Mouse (Mus musculus): Measurements from ENCODE around the gene Hmces.

Hmces gene

DNA sequence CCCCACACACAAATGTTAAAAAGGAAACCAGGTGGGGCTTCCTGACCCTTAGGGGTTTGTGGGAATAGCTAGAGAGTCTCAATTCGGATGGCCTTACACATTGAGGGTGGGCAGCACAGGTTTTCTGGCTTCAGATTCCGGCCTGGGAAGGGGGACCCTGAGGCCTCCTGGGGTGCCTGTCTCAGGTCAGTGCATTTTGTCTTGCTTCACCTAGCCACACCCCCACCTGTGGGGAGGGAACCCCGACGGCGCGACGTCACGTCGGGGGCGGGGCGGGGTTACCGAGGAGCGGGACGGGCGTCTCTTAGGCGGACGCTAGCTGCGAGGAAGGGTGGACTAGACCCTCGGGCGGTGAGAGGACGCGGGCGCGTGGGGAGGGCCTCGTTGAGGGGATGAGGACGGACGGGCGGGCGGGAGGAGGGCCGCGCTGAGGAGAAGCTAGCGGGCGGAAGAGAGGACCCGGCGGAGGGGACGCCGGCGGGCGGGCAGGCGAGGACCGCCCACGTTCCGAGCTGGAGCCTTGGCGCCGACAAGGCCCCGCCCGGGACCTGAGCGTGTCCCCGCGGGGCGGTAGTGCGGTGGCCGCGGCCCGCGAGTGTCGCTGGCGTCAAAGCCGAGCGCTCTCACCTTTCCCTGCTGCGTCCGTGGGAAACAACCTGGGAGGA lies at the start of gene Hmces:
Hmces (plus strand) TSS at position 275 of the 665 bp plus-strand sequence.
- peak; percentile 91 for DNase-seq (ENCODE audit: extremely low read depth, insufficient read length, low spot score)

DNA sequence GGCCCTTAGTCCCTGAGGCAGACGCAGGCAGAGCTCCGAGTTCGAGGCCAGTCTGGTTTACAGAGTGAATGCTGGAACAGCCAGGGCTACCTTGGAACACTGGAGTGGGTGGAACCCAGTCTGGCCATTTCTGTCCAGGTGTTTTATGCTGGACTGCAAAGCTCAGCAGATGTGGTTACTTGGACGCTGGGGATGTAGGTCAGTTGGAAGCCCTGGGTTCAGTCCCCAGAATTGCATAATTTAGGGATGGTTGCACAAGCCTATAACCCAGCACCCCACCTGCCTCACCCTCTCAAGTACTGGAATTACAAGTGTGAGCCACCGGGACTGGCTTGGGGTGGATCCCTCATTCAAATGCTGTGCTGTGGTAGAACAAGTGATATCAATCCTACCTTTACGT lies 47.5 kb upstream of the Hmces start:
- DNase-seq (ENCODE audit: extremely low read depth, insufficient read length, low spot score): no peak

DNA sequence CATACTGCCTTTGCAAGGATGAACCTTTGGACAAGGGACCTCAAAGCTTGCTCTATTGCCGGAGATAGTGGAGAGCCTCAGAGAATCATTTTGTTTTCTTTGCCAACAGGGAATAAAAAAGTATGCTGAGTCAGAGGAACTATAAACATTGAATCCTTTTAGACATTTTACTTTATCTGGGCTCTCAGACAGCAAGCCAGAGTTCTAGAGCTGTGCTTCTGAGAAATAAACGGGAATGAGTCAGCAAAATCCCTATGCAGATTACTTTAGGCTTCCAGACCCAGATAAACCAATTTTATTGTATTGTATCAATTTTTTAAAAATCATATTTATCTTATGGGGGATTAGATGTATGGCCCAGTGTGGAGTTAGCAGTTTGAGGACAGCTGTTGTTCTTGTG lies 46.5 kb upstream of the Hmces start:
- no peak for DNase-seq (ENCODE audit: extremely low read depth, insufficient read length, low spot score)

DNA sequence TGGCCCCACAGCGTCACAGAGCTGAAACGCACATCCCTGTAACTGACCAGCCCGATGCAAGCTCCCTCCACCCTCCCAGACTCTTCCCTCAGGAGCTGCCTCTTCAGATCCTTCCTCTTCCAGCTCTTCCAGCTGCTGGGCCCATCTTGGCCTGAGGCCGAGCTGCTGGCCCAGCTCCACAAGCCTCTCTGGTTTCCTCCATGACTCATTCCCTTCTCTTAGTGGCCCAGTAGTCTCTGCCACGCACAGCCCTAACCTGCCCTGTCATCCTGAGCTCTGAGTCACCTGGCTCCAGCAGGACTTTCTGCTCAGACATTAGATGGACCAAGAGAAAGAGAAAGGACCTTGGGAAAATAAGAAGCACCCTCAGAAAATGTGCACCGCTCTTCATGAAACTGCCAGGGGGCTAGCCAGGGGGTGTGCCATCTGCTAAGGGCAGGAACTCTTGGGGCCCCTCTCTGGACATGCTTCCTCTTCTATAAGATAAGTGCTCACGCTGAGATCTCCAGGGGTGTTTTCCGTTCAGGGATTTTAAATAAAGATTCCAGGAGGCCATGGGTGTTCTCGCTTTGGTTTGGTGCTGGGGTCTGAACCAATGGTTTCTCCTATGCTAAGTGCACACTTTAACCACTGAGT lies 44.7 kb upstream of the Hmces start:
- peak; percentile 94 for DNase-seq (ENCODE audit: extremely low read depth, insufficient read length, low spot score)

DNA sequence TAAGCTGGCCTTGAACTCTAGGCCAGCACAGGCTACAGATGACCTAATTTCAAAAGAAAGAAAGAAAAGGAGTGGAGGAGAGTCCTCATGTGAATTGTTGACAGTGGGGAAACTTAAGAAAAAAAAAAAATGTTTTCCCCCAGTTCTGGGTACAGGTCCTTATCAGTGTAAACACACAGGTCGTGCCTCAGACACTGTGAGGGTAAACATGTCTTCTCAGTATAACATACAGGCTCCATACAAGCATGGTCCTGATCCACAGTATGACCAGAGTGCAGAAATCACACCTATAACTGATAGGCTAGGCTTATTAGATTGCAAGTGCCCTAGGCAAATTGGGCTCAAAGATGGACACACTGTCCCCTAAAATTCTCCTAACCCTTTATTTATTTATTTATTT lies 43.3 kb upstream of the Hmces start:
- no peak for DNase-seq (ENCODE audit: extremely low read depth, insufficient read length, low spot score)

DNA sequence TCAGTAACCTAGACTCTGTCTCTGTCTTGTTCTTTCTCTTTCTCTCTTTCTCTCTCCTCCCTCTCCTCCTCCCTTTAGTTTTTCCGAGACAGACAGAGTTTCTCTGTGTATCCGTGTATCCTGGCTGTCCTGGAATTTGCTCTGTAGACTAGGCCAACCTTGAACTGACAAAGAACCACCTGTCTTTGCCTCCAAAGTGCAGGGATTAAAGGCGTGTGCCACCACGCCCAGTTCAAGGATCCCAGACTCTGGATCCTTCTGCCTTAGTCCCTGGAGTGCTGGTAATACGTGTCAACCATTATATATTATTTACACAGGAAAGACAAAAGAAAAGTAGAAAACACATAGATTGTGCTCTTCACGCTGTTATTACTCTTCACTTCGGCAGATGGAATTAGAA lies 42.5 kb upstream of the Hmces start:
- no peak for DNase-seq (ENCODE audit: extremely low read depth, insufficient read length, low spot score)

DNA sequence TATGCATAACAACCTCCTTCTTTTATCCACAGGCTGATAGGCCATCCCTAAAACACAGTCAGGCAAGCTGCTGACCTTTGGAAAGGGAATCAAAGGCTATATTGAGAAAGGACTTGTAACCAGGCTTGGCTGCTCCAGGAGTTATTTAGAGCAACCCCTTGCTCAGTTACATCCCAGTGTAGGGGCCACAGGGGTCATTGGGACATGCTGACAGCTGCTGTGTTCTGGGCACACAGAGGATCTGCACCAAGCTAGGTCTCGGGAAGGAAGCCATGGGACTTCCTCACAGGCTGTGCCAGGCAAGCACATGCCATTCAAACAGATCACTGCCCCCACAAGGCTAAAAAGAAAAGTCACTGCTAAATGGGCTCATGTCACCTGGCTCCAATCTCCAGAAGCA lies 40.6 kb upstream of the Hmces start:
- peak; percentile 36 for DNase-seq (ENCODE audit: extremely low read depth, insufficient read length, low spot score)

DNA sequence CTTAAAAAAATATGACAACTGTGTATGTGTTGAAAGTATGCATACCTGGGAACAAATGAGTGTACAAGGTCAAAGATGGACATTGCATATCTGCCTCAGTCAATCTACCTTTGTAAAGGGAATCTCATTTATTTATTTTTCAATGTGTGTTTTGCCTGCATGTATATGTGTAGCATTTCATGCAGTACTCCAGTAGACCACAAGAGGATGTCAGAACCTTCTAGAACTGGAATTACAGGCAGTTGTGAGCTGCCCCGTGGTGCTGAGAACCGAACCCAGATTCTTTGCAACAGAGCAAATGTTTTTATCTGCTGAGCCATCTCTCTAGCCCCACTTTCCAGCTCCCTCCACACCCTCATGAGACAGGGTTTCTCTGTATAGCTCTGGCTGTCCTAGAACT lies 39.8 kb upstream of the Hmces start:
- no peak for DNase-seq (ENCODE audit: extremely low read depth, insufficient read length, low spot score)

DNA sequence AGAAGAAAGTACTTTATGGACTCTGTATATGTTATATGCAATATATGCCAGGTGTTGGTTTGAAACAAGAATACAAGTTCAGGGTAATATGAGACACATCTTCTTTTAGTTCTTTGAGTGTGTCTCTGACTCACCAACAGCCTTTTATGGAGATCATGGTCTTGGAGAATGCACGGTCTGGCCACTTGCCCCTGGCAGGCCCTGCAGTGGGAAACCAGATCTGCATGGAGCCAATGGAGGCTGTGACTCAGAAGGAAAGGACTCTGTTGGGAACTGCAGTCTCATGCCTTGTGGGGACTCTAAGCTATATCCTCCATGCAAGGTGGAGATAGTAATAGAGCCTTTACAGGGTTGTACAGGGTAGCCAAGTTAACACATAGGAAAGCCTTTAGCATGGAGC lies 38.7 kb upstream of the Hmces start:
- peak; percentile 81 for DNase-seq (ENCODE audit: extremely low read depth, insufficient read length, low spot score)

DNA sequence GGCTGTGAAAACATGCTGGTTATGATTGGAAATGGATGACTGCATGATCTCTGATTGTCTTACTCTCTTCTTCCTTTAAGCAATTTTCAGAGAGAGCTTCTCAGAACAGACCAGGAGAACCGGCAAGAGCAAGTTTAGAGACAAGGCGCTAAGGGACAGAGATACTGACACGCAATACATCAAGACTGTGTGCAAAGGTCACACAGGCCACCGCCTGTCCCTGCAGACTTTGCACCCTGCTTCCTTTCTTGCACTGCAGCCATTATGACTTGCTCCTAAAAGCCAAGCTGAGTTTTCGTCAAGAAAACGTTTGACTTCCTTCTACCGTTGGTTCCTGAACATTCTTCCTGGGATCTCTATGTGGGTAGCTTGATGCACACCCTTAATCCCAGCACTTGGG lies 38.2 kb upstream of the Hmces start:
- no peak for DNase-seq (ENCODE audit: extremely low read depth, insufficient read length, low spot score)

DNA sequence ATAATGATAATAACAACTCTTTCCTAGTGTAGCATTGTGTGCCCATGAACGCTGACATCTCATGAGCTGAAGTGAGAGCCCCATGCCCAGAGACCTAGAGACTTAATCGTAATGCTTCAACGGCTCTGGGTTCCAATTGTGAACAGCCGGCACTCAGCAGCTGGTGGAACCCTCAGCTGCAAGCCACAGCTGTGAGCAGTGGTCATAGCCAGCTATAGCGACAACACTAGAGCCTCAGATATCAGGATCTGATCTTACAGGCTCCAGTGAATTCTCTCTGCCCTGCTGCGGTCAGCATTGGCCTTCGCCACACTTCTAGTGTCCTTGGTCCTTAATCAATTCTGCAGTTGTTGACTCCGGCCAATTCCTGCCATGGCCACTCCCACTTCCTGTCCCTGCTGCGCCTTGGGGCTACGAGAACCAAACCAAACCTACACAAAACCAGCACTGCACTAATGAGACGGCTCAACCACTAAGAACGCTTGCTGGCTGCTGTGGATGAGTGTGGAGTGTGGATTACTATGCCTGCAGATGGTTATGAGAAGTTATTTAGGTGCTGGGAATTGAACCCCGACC lies 37.6 kb upstream of the Hmces start:
- no peak for DNase-seq (ENCODE audit: extremely low read depth, insufficient read length, low spot score)

DNA sequence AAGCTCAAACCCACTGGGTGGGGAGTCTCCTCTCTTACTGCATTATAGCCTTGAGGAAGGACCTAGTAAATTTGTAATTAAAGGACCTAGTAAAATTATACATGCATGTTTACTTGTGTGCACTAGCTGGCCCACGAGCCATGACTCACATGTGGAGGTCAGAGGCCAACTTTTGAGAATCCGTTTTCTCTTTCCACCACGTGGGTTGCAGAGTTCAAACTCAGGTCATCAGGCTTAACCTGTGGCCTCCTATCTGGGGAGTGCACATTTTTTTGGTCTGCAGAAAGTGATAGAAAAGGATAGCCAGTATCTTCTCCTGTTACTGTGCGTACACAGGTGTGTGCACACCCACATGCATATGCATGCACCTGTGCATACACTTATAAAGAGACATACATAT lies 34.7 kb upstream of the Hmces start:
- DNase-seq (ENCODE audit: extremely low read depth, insufficient read length, low spot score): no peak

DNA sequence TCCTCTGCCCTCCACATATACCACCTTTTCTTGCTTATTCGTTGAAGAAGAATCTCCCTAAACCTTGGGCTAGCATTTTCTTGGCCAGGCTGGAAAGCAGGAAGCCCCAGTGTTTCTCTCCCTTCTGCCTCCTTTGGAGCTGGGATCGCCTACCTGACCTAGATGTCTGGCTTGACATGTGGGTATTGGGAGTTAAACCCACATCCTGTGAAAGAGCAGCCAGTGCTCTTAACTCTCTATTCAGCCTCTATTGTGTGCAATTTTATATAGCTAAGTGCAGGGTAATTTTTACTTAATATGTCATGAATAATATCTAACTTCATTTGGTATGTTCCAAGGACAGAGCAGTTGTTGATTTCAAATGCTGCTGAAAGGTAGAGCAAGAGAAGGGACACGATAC lies 34.1 kb upstream of the Hmces start:
- no peak for DNase-seq (ENCODE audit: extremely low read depth, insufficient read length, low spot score)

DNA sequence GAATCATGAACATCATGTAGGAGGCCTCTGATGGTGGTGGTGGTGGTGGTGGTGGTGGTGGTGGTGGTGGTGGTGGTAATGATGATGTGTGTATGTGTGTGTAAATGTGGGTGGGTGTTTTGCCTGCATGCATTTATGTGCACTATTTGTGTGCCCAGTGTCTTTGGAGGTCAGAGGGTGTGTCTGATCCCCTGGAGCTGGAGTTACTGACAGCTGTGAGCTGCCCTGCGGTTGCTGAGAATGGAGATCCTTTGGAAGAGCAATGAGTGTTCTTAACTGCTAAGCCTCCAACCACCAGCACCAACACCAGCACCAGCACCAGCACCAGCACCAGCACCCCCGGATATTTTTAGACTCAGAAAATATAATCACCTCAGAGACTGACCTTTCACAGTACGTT lies 31.5 kb upstream of the Hmces start:
- DNase-seq (ENCODE audit: extremely low read depth, insufficient read length, low spot score): no peak

DNA sequence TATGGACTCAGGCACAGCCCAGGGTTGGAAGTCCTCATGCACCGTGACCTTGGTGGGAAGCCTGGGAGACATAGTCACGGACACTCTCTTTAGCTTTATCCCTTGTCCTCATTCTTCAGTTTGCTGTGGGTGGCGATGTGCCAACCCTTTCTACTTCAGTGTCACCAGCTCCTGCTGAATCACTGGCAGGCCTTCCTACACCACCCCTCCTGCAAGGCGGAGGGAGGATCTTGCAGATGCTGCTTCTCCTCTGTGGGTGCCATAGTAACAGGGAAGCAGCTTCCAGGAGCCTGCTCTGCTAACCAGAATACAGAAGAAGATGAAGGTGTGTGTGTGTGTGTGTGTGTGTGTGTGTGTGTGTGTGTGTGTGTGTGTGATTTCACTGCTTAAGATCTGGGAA lies 30.9 kb upstream of the Hmces start:
- DNase-seq (ENCODE audit: extremely low read depth, insufficient read length, low spot score): peak; percentile 48

DNA sequence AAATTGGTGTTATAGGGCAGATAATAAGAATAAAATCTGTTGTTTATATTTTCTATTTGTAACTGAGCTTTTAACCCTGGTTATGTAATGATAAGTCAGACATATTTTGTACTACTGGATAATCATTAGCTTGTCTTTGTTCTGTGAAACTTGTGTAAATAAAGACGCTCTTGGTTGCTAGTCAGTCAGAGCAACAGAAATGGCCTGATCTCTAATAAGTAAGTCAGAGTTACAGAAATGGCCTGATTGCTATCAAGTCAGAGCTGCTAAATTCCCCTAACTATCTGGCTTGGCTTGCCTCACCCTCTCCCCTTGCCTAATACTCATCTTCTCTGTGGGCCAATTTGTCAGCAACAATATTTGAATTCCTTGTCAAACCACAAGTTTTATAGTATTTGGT lies 27.0 kb upstream of the Hmces start:
- DNase-seq (ENCODE audit: extremely low read depth, insufficient read length, low spot score): no peak

DNA sequence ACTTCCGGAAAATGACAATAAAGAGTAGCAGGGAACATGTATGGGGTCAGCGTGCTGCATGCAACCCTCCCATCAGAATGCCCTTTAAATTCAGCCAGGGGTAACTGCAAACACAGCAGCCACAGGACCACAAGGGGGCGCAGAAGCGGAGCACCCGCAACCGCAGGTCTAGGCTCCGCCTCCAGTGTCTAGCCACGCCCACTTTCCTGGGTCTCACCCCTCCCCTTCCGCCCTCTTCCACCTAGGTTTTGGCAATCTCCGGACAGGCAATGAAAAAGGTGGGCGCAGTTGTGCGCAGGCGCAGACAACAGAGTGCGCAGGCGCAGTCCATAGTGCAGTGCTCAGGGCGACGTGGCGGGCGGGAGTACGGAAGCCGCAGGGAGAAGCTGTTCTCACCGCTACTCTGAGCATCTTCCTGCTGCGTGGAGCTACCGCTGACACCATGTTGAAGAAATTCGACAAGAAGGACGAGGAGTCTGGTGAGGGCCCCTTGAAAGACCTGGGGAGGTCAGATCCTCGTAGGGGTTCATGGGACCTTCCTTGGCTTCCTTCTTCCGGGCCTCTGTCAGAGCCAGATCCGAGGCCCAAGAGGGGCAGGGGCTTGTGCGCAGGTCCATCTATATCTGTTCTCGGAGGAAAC lies 26.0 kb upstream of the Hmces start, which contains the start of gene Copg1:
Copg1 (plus strand) TSS at position 221 of the 640 bp plus-strand sequence.
- peak; percentile 96 for DNase-seq (ENCODE audit: extremely low read depth, insufficient read length, low spot score)

DNA sequence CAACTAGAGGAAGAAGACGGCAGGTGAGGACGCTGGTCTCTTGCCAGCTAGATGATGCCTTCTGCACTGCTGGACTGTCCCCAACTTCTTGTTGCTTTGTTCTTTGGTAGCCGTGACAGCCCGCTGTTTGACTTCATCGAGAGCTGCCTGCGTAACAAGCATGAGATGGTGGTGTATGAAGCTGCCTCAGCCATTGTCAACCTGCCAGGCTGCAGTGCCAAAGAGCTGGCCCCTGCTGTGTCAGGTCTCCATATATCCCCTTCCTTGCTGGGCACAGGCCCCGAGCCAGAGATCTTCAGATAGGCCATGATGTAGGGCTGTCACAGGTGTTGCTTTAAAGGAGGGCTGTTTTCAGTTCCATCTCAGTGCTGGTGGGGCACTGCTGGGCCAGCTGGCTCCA lies 19.8 kb upstream of the Hmces start:
- no peak for DNase-seq (ENCODE audit: extremely low read depth, insufficient read length, low spot score)

DNA sequence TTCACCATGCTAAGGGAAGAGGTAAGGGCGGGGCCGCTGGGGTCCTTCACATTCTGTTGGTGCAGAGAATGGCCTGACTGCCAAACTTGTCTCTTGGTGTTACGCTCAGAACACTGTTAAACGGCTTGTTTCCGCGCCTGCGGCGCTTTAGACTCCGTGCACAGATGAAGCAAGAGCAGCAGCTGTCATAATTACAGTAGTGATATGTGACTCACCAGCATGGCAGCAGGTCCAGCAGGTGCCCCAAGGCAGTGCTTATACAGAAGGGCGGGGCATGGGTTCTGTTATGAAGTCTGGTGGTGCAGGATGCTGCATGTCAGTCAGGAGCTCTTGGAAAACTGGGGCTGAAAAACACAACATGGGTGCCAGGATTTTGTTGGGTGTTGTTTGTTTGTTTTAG lies 15.7 kb upstream of the Hmces start:
- DNase-seq (ENCODE audit: extremely low read depth, insufficient read length, low spot score): no peak

DNA sequence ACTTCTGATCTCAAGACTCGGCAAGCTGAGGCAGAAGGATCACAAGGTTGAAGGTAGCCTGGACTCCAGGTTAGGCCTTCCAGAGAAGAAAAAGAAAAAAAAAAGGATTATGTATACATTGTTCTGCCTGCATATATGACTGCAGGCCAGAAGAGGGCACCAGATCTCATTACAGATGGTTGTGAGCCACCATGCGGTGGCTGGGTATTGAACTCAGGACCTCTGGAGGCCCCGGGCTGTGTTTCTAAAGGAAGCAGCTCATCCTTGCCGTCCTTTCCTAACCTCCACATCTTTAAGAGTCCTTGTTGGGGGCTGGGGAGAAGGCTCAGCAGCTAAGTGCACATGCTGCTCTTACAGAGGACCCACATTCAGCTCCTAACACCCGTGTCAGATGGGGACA lies 7.1 kb upstream of the Hmces start:
- no peak for DNase-seq (ENCODE audit: extremely low read depth, insufficient read length, low spot score)

DNA sequence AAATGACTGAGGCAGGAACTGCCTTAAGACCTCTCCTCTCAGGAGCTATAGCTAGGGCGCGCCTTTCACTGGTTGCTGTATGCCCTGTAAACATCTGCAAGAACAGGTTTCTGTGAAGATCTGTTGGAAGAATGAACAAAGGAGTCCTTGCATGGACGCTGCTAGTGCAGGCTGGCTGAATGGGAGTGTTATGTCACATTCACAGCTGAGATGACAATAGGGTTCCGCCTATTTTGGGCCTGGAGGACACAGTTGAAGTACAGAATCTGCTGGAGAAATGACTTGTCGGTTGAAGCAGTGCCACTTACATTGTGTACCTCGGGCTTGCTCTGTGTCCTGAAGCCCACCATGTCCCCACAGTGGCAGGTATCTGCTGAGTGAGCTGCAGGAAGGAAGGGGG lies 4.6 kb upstream of the Hmces start:
- no peak for DNase-seq (ENCODE audit: extremely low read depth, insufficient read length, low spot score)

DNA sequence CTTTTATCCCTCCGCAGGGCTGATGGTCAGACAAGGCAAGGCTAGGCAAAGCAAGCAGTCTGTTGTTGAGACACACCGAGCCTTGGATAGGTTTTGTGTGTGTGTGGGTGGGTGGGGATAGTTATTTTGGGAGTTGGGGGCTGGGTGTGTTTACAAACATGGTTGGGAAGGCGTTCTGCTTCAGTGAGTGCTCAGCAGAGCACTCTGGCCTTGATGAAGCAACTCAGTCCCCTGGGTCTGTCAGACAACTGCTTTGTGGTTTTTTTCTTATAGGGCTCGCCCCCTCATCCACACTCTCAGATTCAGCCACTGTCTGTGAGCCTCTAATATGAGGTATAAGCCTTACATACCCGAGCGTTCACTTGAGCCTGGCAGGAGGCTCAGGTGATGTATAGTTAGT lies 2.2 kb upstream of the Hmces start:
- DNase-seq (ENCODE audit: extremely low read depth, insufficient read length, low spot score): no peak
